Comparison of ENCODE assay signal across 15 mouse cellular contexts in the genomic region with DNA sequence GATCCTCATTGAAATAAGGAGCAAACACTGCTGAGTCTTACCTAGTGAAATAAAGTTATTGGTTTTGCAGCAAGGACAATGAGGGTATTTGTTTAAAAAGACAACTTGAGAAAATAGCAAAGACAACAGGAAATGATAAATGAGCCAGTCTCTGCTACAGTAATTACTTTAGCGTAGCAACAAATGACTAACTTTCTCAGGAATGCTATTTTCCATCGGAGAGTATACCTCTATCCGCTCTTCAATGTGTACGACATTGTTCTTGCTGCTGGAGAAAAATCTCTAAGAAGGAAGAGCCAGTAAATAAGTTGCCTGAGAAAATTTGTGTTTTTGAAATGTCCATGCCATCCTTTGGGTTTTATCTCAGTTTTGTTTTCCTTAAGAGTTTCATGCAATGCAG.
"Had no signal": no experiment of that assay in that cellular context is flagged by ENCODE, and none has a peak within 500 bp of the region (broad histone marks: within the 10 kb centered on the region; RNA-seq: fewer than 3 reads in every experiment).

No protein-coding gene starts in this region.

- H3K36me3 ChIP-seq: limb, embryonic 10.5 days; limb, embryonic 13.5 days; liver, embryonic 12.5 days; liver, embryonic 15.5 days had no signal

- H3K4me2 ChIP-seq: limb, embryonic 13.5 days; liver, embryonic 12.5 days; liver, embryonic 15.5 days; midbrain, embryonic 11.5 days had no signal

- ATAC-seq: liver, embryonic 12.5 days had no signal

- H3K27ac ChIP-seq: limb, embryonic 10.5 days; limb, embryonic 13.5 days; liver, embryonic 12.5 days; liver, embryonic 15.5 days had no signal

- H3K4me1 ChIP-seq: liver, embryonic 12.5 days; liver, embryonic 15.5 days had no signal

- DNase-seq: kidney, postnatal 14 days; kidney, postnatal 4 days; liver; lung, adult 18-20 months; lung, postnatal 14 days; lung, postnatal 4 days; midbrain, embryonic 14.5 days; thymus, adult 2 months; thymus, postnatal 14 days; thymus, postnatal 4 days had no signal

- H3K9me3 ChIP-seq: limb, embryonic 10.5 days; limb, embryonic 13.5 days; liver, embryonic 12.5 days; liver, embryonic 15.5 days had no signal

- H3K9ac ChIP-seq: limb, embryonic 13.5 days; liver, embryonic 12.5 days; liver, embryonic 15.5 days had no signal

- H3K27me3 ChIP-seq: limb, embryonic 13.5 days; liver, embryonic 12.5 days; liver, embryonic 15.5 days had no signal

- H3K4me3 ChIP-seq: limb, embryonic 10.5 days; limb, embryonic 13.5 days; liver, embryonic 12.5 days; liver, embryonic 15.5 days had no signal
